Mouse (Mus musculus): ENCODE measurements around the gene Gimap3.

Gene Gimap3

DNA sequence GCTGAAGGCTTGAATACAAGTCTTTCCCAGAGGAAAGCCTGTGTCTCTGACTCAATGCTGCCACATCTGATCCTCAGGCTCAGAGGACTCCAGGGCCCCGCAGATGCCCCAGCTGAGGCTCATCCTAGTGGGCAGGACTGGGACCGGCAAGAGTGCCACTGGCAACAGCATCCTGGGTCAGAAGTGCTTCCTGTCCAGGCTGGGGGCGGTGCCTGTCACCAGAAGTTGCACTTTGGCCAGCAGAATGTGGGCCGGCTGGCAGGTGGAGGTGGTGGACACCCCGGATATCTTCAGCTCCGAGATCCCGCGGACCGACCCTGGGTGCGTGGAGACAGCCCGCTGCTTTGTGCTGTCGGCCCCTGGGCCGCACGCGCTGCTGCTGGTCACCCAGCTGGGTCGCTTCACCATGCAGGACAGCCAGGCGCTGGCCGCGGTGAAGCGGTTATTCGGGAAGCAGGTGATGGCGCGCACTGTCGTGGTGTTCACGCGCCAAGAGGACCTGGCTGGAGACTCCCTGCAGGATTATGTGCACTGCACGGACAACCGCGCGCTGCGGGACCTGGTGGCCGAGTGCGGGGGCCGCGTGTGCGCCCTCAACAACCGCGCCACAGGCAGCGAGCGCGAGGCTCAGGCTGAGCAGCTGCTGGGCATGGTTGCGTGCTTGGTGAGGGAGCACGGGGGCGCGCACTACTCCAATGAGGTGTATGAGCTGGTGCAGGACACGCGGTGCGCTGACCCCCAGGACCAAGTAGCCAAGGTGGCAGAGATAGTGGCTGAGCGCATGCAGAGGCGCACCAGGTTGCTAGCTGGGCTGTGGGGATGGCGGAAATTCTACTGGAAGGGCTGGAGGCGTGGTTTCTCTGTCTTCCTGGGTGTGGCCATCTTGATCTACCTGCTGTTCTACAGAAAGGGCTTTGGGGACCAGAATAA lies 28.0 kb downstream of the Gimap3 start:
- DNase-seq (ENCODE audit: low spot score in 2 of 2): peak in 1 of 2 experiments; percentile 28

DNA sequence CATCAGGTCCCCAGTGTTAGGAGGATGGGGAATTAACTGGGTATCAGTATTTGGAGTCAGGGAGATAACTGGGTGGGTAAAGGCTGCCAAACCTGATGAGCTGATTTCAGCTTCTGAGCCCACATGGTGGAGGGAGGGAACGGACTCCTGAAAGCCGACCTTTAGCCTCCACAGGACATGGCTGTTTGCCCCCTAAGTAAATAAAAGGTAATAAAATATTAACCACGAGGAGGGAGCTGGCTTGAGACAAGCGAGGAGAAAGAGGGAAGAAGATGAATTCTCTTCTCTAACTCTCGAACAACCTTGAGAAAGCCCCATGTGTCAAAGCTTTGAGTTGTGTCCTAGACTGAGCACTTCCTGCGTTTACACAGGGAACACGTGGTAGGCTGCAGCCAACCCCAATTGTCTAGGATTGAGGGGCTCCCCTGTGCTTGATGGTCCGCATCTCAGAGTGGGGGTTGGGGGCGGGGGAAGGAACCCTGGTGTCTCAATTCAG lies 28.9 kb downstream of the Gimap3 start:
- DNase-seq (ENCODE audit: low spot score in 2 of 2): no peak

- DNase-seq (ENCODE audit: low spot score in 2 of 2): peak; percentile 55
Observed at GRCm38 (mm10) chr6:48741273-48741672, 29.4 kb downstream of the Gimap3 start.

- DNase-seq (ENCODE audit: low spot score in 2 of 2): peak in 1 of 2 experiments; percentile 5
Observed at GRCm38 (mm10) chr6:48740501-48741169, 30.0 kb downstream of the Gimap3 start.

- no peak for DNase-seq (ENCODE audit: low spot score in 2 of 2)
Observed at GRCm38 (mm10) chr6:48739780-48740055, 30.9 kb downstream of the Gimap3 start.

DNA sequence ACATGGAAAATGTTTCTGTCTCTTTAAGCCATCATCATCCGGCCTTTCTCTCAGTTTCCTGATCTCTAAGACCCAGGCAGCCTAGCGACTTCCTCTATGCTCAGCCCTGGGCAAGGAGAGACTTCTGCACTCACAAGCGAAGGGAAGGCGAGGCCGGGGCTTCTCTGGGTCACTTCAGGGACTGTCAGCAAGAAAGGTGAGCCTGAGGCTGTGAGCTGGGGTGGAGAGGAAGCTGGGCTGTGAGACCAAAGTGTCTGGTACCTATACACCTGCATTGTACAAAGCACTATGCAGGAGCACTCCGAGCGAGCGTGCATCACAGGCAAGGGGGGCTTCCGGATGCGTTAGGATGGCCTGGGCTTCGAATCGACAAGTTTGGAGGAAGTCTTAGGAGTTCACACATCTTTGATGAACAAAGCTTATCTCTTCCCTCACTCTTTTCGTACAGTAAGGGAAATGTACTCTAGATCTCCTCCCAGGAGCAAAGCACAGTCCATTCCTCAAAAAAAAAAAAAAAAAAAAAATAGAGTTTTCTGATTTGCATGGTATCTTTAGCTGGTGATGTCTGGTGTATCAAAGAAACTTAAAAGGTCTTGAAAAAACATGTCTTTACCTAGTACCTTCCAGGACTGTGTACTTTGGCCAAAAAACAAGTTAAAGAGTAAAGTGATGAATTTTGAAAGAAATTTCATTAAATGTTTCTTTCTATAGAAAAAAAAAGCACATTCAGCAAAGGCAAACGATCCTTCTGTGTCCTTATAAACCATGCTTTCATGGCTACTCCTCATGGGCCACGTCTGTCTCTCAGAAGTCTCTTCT lies 31.5 kb downstream of the Gimap3 start, which contains the start of gene Gimap1:
Gene Gimap1 (plus strand): TSS at position 94 of the 819 bp plus-strand sequence.
- peak; percentile 84 for DNase-seq (ENCODE audit: low spot score in 2 of 2)

GRCm38 (mm10) chr6:48737688-48738087 lies 33.0 kb downstream of the Gimap3 start:
- no peak for DNase-seq (ENCODE audit: low spot score in 2 of 2)

DNA sequence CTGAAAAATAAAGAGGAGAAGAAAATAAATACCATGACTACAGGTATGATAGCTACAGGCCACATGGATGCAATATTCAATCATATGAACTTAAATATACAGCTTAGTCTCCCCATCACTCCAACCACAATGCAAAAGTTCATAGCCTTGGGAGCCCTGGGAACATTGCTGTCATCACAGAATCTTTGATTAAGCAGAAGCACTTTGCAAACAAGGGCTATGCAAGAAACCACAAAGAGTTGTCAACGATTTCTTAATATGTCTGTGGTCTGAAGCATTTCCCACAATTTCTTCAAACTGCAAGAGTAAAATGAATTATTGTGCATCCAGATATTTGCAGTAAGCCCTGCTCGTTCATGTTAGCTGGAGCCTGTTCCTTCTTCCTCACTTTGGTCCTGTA lies 33.6 kb downstream of the Gimap3 start:
- DNase-seq (ENCODE audit: low spot score in 2 of 2): no peak

DNA sequence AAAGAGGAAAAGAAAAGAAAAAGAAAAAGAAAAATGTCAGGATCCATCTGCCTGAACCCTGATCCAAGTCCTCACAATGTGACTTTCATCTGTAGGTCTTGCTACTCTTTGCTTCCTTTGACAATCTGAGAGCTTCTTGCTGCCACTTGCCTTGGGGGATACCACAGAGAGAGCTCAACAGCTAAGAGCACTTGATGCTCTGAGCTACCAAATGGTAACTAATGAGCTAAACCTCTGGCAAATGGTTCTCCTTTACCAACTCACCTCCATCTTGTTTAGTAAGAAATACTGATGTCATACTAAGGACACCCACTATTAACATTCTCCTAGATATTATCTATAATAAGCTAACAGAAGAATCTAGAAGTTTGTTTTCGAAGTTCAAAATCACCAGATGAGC lies 37.0 kb downstream of the Gimap3 start:
- no peak for DNase-seq (ENCODE audit: low spot score in 2 of 2)

GRCm38 (mm10) chr6:48732864-48733304 lies 37.8 kb downstream of the Gimap3 start:
- DNase-seq (ENCODE audit: low spot score in 2 of 2): peak; percentile 92 to 93

DNA sequence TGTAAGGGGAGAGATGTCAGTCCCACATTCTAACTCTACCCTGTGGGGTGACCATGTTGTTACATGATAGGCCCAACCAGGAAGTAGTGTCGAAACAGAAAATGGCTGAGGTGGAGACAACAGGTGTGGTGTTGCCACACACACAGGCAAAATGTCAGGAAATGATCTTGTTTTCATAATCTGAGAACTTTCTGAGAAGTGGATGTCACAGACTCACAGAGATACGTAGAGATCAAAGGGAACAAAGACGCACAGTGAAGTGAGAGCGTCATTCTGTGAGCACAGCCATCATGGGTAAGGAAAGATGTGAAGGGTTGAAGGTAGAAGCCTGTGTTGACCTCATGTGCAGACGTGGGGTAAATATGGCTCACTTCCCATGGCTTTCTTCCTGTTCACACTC lies 42.9 kb downstream of the Gimap3 start:
- no peak for DNase-seq (ENCODE audit: low spot score in 2 of 2)

DNA sequence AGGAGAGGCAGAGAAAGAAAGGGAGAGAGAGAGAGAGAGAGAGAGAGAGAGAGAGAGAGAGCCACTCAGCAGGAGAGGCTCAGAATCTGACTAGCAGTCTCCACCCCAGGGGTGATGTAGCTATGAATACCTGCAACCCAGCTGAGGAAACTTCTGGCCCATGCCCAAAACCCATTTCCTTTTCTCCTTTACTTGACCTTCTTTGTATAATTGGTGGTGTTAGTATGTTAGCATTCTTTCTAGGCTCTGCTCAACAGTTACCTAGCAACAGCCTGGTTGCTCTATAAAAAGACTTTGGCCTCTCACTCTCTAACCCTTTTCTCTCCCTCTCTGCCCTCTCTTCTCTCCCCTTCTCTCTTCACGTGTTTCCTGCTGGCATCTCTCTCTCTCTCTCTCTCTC lies 45.2 kb downstream of the Gimap3 start:
- DNase-seq (ENCODE audit: low spot score in 2 of 2): peak; percentile 88 to 90

DNA sequence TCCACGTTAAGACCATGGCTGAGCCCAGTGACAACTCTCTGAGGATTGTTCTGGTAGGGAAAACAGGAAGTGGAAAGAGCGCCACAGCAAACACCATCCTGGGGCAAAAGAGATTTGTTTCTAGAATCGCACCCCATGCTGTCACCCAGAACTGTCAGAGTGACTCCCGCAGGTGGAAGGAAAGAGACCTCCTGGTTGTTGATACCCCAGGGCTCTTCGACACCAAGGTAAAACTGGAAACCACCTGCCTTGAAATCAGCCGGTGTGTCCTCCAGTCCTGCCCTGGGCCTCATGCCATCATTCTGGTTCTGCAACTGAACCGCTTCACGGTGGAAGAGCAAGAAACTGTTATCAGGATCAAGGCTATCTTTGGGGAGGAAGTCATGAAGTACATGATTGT lies 47.2 kb downstream of the Gimap3 start:
- DNase-seq (ENCODE audit: low spot score in 2 of 2): no peak

DNA sequence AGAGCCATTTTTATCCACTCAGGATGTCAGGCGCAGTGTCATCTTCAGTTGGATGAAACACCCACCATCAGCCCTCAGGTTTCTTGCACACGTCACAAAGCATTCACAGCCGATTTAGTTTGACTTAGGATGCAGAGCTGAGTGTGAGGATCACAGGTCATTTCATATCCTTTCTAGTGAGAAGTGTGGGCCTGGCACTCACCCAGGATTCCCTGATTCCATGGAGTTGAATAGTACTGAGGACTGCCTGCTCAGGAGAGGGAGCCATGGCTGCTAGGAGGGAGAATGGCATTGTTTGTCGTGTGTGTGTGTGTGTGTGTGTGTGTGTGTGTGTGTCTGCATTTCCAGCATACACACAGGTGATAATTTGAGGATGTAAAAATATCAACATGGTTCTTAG lies 50.3 kb downstream of the Gimap3 start:
- no peak for DNase-seq (ENCODE audit: low spot score in 2 of 2)

GRCm38 (mm10) chr6:48718455-48718854 lies 52.2 kb downstream of the Gimap3 start, which contains the start of the genes Gm28053 and Gimap7:
Gene Gm28053, plus strand, starts transcription at chr6:48718607.
Gene Gimap7, plus strand, starts transcription at chr6:48718621.
- DNase-seq (ENCODE audit: low spot score in 2 of 2): peak; percentile 81 to 85
